Mouse (Mus musculus): ENCODE results near the gene Ppp6r2. TPM values are rescaled to one million over a fixed set of nuclear protein-coding genes. Genes with fewer than 3 reads are reported as not detected.

Ppp6r2 gene
- total RNA-seq, 2 experiments from 2014 or later, result 46.6 to 48.3 TPM

DNA sequence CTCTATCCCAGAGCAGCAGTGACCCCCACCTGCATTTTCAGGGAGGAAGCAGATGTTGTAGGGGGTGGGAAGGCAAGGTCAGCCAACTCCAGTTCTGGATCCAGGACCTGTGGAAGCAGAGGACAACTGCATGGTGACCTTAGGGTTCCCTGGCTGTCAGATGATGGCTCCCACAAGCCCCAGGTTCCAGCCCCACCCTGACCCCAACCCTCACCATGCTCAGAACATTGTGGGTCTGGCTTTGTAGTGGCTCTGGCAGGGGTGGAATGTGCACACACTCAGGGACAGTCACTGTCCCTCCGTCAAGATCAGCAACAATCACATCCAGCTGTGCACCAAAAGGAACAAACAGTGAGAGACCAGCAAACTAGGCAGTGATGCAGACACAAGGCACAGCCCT lies 94.6 kb downstream of the Ppp6r2 start:
- no peak for DNase-seq (ENCODE audit: low spot score in 2 of 2)

GRCm38 (mm10) chr15:89307461-89307860 lies 96.1 kb downstream of the Ppp6r2 start:
- DNase-seq (ENCODE audit: low spot score in 2 of 2), result no peak

GRCm38 (mm10) chr15:89308406-89309139 lies 97.2 kb downstream of the Ppp6r2 start:
- DNase-seq (ENCODE audit: low spot score in 2 of 2), result no peak

DNA sequence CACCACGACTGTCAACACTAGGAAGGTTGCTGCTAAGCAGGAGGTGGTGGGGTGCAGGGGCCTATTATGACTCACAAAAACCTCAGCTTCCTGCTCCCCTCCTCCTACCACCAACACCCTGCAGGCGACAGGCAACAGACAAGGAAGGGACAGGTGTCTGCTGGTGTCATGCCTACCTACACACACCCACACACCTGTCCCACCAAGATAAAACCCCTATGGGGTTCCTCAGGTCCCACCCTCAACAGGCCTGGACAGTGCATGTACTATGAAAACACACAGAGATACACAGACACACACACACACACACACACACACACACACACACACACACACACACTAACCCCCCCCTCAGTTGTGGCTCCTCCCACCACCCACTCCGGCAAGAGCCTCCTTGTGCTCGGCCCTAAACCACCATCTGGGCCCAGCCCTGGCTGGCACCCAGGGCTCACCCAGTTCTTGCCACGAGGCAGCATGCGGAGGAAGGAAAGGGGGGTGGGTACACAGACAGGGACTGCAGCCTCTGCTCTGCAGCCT lies 98.7 kb downstream of the Ppp6r2 start:
- DNase-seq (ENCODE audit: low spot score in 2 of 2), result no peak

DNA sequence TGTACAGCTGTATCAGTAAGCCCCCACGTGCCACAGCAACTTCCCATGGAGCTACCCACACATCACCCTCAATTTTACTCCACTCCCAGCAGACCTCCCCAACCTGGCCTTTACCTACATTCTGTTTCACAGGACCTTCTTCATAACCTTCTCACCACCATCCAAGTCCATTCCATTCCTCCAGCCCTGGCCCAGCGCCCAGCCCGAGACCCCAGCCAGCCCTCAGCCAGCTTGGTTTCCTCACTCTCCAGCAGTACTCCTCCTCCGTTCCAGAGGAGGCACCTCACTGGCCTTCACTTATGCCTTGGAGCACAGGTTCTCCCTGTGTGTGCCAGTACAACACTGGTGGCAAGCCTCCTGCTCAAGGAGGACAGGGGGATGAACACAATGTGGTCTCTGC lies 102.0 kb downstream of the Ppp6r2 start:
- no peak for DNase-seq (ENCODE audit: low spot score in 2 of 2)

DNA sequence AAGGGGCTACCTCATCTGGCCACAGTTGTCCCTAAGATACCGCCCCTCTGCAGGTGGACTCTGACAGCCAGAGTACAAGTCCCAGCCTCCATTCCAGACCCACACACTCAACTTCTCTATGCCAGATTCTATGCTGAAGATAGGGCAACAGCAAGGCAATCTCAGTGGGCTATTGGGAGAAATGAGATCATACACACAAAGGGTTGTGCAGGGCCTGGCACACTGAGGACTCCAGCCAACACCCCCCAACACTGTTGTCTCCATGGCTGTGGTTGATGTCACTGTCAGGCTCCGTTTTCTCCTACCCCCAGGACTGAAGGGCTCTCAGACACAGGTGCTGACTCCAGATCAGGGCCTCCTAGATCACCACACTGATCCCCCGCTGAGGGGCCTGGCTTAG lies 102.8 kb downstream of the Ppp6r2 start:
- no peak for DNase-seq (ENCODE audit: low spot score in 2 of 2)

DNA sequence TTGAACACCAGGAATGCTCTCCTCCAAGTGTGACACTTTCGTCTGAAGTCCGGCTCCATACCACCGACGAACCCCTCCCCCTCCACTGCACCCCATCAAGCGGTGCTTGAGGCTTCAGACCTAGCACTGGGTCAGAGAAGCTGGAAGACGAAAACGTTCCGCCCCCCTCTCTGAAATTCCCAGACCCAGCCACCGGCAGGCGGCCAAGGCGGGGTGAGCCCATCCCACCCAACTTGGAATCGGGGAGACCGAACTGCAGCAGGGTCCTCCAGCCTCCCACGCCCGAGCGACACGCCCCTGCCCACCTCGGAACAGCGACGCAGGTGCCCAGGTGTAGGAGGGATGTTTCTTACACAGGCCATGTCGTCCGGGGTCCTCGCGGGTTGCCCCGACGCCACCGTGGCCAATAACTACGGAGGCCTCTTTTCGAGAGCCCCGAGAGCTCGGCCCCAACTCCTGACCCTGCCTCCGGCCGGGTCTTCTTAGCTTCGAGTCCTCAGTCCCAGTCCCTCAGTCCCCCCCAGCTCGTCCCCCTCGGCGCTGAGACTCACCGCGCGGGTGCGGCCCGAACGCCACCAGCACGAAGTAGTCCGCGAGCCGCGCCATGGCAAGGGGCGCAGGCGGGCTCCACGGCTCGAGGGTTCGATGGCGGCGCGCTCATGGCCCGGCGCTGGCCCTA lies 103.3 kb downstream of the Ppp6r2 start:
- DNase-seq (ENCODE audit: low spot score in 2 of 2), result peak in 1 of 2 experiments; percentile 33

DNA sequence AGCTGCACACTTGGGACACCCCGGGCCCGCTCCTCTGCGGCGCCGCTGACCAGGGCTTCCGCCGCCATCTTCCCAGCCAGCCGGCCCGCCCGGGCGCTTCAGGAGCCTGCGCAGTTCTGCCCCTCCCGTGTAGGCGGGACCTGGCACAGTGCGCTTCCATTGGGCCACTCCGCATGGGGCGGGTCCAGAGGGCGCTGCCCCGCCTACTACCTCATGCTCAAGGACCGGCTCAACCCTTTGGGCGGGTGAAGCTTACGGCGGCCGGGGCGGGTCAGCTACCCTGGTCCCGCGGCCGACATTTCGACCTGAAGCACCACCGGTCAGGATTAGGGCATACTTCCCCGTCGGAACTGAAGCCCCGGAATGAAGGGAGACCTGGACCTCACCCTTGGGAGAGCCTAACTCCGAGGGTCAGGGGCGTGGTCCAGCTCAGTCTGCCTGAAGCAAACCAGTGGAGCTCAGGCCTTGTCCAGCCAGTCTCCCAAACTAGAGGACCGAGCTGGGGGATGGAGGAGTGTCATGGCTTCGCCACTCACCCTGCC lies 103.9 kb downstream of the Ppp6r2 start, which contains the start of gene Sbf1:
Gene Sbf1 (minus strand): TSS at position 122 of the 542 bp plus-strand sequence.
- peak; percentile 96 for DNase-seq (ENCODE audit: low spot score in 2 of 2)

- no peak for DNase-seq (ENCODE audit: low spot score in 2 of 2)
These were observed 104.8 kb downstream of the Ppp6r2 start for GRCm38 (mm10) chr15:89316146-89316545.

- DNase-seq (ENCODE audit: low spot score in 2 of 2), result no peak
These were observed 109.9 kb downstream of the Ppp6r2 start for GRCm38 (mm10) chr15:89321264-89321663.

GRCm38 (mm10) chr15:89322670-89323522 lies 111.5 kb downstream of the Ppp6r2 start, which contains the start of gene Adm2:
TSS of gene Adm2 (plus strand) at chr15:89322720.
- DNase-seq (ENCODE audit: low spot score in 2 of 2), result no peak

DNA sequence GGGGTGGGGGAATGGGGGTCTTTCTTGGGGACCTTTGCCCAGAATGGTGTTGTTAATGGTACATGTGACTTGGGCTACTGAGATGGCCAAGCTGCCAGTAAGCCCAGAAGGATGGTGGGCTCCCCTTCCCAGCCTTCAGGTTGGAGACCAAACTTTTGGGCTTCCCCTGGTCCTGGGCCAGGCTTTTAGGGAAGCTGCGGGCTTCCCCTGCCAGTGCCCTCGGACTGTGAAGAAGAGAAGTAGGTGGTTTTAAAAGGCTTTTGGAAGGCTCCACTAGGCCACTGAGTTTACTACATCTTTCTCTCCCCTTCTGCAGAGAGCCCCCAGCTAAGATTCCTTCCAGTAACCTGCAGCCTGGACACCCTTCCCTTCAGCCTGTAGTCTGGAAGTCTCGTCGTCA lies 112.3 kb downstream of the Ppp6r2 start:
- no peak for DNase-seq (ENCODE audit: low spot score in 2 of 2)

GRCm38 (mm10) chr15:89326441-89326840 lies 115.1 kb downstream of the Ppp6r2 start:
- DNase-seq (ENCODE audit: low spot score in 2 of 2), result no peak

DNA sequence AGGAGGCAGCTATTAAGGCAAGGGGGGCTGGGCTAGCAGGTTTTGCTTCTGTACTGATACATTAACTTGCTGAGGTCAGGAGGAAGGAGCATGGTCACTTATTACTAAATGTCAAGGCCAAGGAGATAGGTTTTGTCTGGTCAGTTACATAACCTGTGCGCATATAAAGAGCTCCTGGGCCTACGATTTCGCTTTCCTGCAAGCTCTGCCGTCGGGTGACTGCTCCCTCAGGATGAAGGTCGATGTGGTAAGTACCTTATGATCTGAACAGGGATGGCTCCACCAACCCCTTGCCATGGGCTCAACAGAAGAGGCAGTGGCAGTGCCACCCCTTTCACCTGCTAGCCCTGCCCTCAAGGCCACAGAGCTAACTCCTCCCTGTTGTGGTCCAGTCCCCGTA lies 122.9 kb downstream of the Ppp6r2 start, which contains the start of gene Miox:
Gene Miox (plus strand): TSS at position 128 of the 400 bp plus-strand sequence.
- DNase-seq (ENCODE audit: low spot score in 2 of 2), result no peak

DNA sequence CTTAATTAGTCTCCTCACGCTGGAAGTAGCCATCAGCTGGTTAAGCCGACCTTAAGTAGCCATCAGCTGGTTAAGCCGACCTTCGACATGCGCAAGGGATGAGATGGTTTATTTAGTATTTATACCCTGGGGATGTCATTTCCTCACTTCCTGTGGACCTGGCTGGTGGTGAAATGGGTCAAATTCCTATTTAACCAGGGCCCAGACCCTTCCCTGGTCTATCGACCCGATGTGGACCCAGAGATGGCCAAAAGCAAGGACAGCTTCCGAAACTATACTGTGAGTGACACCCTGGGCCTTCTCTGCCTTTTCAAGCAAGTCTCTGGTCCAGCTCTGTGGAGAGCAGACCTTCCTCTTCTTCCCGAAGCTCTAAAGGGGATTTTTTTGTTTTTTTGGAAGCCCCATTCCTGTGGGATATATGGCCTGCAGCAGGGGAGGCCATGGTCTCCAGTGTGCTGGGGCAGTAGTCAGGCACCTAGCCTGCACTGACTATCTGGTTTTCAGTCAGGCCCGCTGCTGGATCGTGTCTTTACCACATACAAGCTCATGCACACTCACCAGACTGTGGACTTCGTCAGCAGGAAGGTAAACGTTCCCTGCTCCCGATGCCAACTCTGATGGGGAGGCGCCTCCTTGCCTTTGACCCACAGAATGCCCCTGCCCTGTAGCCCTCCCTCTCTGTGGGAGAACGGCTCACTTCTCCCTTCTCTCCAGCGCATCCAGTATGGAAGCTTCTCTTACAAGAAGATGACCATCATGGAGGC lies 123.6 kb downstream of the Ppp6r2 start:
- DNase-seq (ENCODE audit: low spot score in 2 of 2), result no peak

DNA sequence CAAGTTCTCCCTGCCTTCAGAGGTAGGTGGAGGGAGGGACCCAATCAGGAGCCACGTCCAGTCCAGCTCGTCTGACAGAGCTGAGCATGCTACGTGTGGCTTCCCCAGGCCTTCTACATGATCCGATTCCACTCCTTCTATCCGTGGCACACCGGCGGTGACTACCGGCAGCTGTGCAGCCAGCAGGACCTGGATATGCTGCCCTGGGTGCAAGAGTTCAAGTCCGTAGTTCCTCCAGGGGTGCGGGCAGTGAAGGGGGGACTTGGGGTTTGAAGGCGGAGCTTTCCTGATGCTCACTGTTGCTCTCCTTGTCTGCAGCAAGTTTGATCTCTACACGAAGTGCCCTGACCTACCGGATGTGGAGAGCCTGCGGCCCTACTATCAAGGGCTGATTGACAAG lies 125.1 kb downstream of the Ppp6r2 start:
- DNase-seq (ENCODE audit: low spot score in 2 of 2), result no peak

Data from adrenal gland, adult 18-20 months (tissue).